Mouse (Mus musculus) bone marrow, adult 2 months (tissue): ENCODE results near the gene Syn3. TPM values are rescaled to one million over a fixed set of nuclear protein-coding genes. Genes with fewer than 3 reads are reported as not detected.

ENCODE experiments used
- H3K27ac ChIP-seq: fragments of 200-500 bp; 2 replicates; pipeline ENCODE4 v1.5.1; 2012; ENCODE audit warnings: low read depth, mild to moderate bottlenecking, control low read depth, inconsistent platforms, low read length; ENCODE audit not compliant: control insufficient read depth, poor library complexity, insufficient read depth
- H3K4me1 ChIP-seq: fragments of 200-500 bp; 2 replicates; pipeline ENCODE4 v1.6.1; 2011; ENCODE audit warnings: low read length; ENCODE audit not compliant: control insufficient read depth, insufficient read depth
- H3K4me3 ChIP-seq: fragments of 200-500 bp; replicated peaks from 2 replicates; pipeline ENCODE3; 2011; ENCODE audit warnings: mild to moderate bottlenecking, low read depth, low read length, control low read depth; ENCODE audit not compliant: control insufficient read depth
- CTCF ChIP-seq: fragments of 200-500 bp; IDR thresholded peaks from 2 replicates; pipeline ENCODE4 v1.5.1; 2011; ENCODE audit warnings: low read length, control low read depth; ENCODE audit not compliant: control insufficient read depth, insufficient read depth
- POLR2A ChIP-seq: fragments of 200-500 bp; IDR thresholded peaks from 2 replicates; pipeline ENCODE4 v1.6.1; 2011; ENCODE audit warnings: low read depth, mild to moderate bottlenecking, control low read depth, low read length, borderline replicate concordance; ENCODE audit not compliant: control insufficient read depth
- WGBS: fragments of 180-500 bp; shearing (Covaris S2); methylation state at CpG from one replicate; pipeline ENCODE4 v1.1.7; 2018; 5-methylcytosine and 5-hydroxymethylcytosine counted together
- polyA plus RNA-seq: library from polyadenylated mRNA; stranded (reverse); fragments of >200 nt; gene quantifications from 2 replicates; pipeline ENCODE4 v1.2.4, GENCODE M21; 2011; ENCODE audit warnings: low replicate concordance; ENCODE audit not compliant: missing spikeins, insufficient read depth, insufficient read length

The Syn3 gene
- polyA plus RNA-seq, 1 experiment: 0.75 TPM

- H3K4me3 ChIP-seq: no peak overlapping the region
Observed at GRCm38 (mm10) chr10:86457665-86458209, 41.0 kb downstream of the Syn3 start.

DNA sequence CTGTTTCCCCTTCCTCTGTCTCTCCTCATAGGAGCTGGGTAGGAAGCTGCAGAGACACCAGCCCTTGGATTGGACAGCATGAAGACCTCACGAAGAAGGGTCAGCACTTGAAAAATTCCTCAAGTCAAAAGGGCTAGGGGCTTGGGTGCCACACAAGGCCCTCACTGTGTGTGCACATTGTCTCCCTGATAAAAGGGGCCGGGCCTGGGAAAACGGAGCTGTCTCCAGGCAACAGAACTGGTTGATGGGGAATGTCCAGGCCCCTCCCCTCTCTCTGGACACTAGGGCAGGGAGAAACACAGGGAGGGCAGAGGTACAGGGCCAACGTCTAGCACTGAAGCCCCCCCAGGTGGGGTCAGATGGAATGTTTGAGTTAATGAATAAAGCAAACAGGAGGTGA, 41.5 kb downstream of the Syn3 start:
- no peak for TF ChIP-seq POLR2A
- WGBS: 78% methylated on average over 4 of the region's 4 CpGs
- Histone ChIP-seq H3K4me3 (no peak overlapping the region), H3K27ac (no peak overlapping the region), H3K4me1 (no peaks in the 10 kb centered on the region)

More at GRCm38 (mm10) chr10:86457665-86458209, 41.0 kb downstream of the Syn3 start:
- Histone ChIP-seq H3K27ac (no peak overlapping the region), H3K4me1 (no peaks in the 10 kb centered on the region)
- TF ChIP-seq POLR2A (no peak), CTCF (no peak)

DNA sequence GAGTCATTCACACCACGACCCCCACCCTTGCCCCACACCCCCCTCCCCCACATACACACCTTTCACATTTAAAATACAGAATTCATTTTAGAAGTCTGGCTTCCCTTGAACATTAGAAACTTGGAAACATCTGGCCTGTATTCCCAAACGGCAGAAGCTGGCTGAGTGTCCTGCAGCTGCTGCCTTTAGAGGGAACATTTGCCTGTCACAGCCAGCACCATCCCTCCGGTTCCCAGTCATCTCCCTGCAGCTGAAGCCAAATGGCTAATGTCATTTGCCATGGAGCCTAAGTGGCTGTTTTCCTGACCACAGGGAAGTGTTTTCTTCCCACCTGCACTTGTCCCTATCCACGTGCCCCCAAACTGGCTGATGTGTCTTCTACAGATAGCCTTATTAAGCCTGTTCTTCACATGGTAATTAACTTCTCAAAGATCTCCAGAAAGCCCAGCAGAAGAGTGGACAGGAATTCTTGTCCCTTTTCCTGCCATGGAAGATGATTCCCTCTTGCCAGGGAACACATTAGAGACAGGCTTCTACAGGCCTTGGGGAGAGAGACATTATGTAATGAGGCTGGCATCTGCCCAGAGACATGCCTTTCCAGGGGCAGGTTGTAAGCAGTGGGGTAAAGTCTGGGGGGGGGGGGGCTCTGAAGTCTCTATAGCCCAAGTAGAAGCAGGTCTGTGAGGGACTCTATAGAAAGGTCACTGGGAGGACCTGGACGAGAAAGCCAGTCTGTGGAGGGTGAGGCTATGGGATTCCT, 43.2 kb downstream of the Syn3 start:
- 74% methylated on average over 5 of the region's 5 CpGs for WGBS
- H3K4me1 ChIP-seq: no peaks in the 10 kb centered on the region
- TF ChIP-seq POLR2A: no peak
- no peak for TF ChIP-seq CTCF
- no peak overlapping the region for H3K27ac ChIP-seq
- H3K4me3 ChIP-seq: no peak overlapping the region

- H3K4me1 ChIP-seq: no peaks in the 10 kb centered on the region
- 54% methylated on average over 6 of the region's 6 CpGs for WGBS
- H3K27ac ChIP-seq: no peak overlapping the region
- H3K4me3 ChIP-seq: no peak overlapping the region
- TF ChIP-seq CTCF (0 out of 2 replicates have a peak, but pooled peaks have one; percentile 26), POLR2A (no peak)
Observed at GRCm38 (mm10) chr10:86452326-86452995, 46.2 kb downstream of the Syn3 start.

GRCm38 (mm10) chr10:86451294-86451693, 47.4 kb downstream of the Syn3 start:
- Histone ChIP-seq H3K4me1 (no peaks in the 10 kb centered on the region), H3K4me3 (no peak overlapping the region), H3K27ac (no peak overlapping the region)
- 82% methylated on average over 5 of the region's 5 CpGs for WGBS
- TF ChIP-seq CTCF (no peak), POLR2A (no peak)

GRCm38 (mm10) chr10:86446649-86447048, 52.0 kb downstream of the Syn3 start:
- no peak for TF ChIP-seq CTCF
- no peak for TF ChIP-seq POLR2A
- H3K27ac ChIP-seq: no peak overlapping the region
- no peaks in the 10 kb centered on the region for H3K4me1 ChIP-seq
- no peak overlapping the region for H3K4me3 ChIP-seq

GRCm38 (mm10) chr10:86445207-86445606, 53.5 kb downstream of the Syn3 start:
- no peaks in the 10 kb centered on the region for H3K4me1 ChIP-seq
- no peak overlapping the region for H3K4me3 ChIP-seq
- TF ChIP-seq CTCF: no peak
- no peak for TF ChIP-seq POLR2A
- 63% methylated on average over 2 of the region's 2 CpGs for WGBS
- H3K27ac ChIP-seq: no peak overlapping the region

GRCm38 (mm10) chr10:86444665-86445064, 54.0 kb downstream of the Syn3 start:
- H3K27ac ChIP-seq: no peak overlapping the region
- no peak for TF ChIP-seq CTCF
- no peak for TF ChIP-seq POLR2A
- H3K4me1 ChIP-seq: no peaks in the 10 kb centered on the region
- no peak overlapping the region for H3K4me3 ChIP-seq
- 79% methylated on average over 3 of the region's 3 CpGs for WGBS
